In the genomic region with DNA sequence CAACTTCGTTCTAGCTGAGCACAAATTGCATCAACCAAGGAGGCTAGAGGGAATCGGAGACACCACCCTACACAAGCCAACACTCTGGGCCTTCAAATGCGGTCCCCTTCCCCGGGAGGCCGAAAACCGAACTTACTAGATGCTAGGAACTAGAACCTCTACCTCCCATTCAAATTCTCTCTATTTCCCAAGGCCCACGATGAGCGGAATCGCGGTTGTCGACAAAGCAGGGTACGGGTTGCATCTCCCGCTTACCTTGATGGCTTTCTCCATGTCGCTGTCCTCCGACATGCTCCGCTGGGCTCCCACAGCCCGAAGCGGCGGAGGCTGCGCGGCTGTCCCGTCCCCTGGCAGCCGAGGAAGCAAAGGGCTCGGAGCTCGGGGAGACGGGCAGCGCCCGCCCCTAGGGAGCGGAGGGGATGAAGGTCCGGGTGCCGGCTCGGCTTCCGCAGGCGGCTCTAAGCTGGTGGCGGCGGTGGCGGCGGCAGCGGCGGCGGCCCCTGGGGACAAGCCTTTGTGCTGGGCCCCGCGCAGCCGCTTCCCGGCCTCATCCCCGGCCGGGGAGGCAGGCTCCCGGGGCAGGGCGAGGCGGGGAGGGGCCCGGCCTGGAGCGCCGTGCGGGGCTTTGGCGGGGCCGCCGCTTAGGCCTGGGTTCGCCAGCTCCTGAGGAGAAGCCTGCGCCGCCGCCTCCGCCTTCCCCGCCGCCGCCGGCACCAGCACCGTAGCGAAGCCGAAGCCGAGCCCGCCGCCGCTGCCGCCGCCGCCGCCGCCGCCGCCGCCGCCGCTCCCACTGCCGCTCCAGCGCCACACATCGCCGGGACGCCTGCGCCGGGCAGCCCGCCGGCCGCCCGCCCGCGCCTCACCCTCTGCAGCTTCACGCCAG, we compare ENCODE assay signal across 8 mouse cellular contexts. TPM values are rescaled to one million over a fixed set of nuclear protein-coding genes. Genes with fewer than 3 reads are reported as not detected.
DNase-seq lines count a peak whose midpoint lies in the region; ATAC-seq and TF ChIP-seq lines count a peak whose summit lies in the region.

A gene (minus strand): TSS at position 573 of the 883 bp plus-strand sequence.
A gene (minus strand): TSS at position 573 of the 883 bp plus-strand sequence.

- peak; percentile 56 for DNase-seq in kidney, adult 18-20 months
- no peak for DNase-seq in kidney, adult 11 months
- no peak for DNase-seq in ES-E14 (ENCODE audit: low read depth, low spot score)
- no peak for DNase-seq in layer of hippocampus, adult 8-10 months (ENCODE audit: low spot score in 2 of 2)

- H3K4me3 ChIP-seq in ES-E14 (ENCODE audit: insufficient read depth in 1 of 2, low read depth in 1 of 2, low read length in 2 of 2, poor library complexity in 1 of 2, severe bottlenecking in 1 of 2): peak within 1 kb of the TSS; percentile 85 to 88
- H3K4me3 ChIP-seq in embryonic facial prominence, embryonic 15.5 days (replicated peaks): peak within 1 kb of the TSS; percentile 68
- H3K4me3 ChIP-seq in hindbrain, embryonic 12.5 days: peak within 1 kb of the TSS; percentile 100
- peak within 1 kb of the TSS; percentile 97 for H3K4me3 ChIP-seq in liver, embryonic 15.5 days (replicated peaks)
- peak within 1 kb of the TSS; percentile 99 for H3K4me3 ChIP-seq in neural tube, embryonic 14.5 days (ENCODE audit: low read depth, low read length)

- no peaks in the 10 kb centered on the region for H3K9me3 ChIP-seq in ES-E14 (ENCODE audit: control insufficient read depth, insufficient read depth, low read depth, low read length)
- no peaks in the 10 kb centered on the region for H3K9me3 ChIP-seq in embryonic facial prominence, embryonic 15.5 days (replicated peaks)
- no peaks in the 10 kb centered on the region for H3K9me3 ChIP-seq in hindbrain, embryonic 12.5 days (replicated peaks)
- H3K9me3 ChIP-seq in liver, embryonic 15.5 days (replicated peaks): no peaks in the 10 kb centered on the region
- no peaks in the 10 kb centered on the region for H3K9me3 ChIP-seq in neural tube, embryonic 14.5 days (ENCODE audit: control insufficient read depth, low read length)

- H3K27ac ChIP-seq in ES-E14 (ENCODE audit: insufficient read depth, low read depth, low read length, poor library complexity, severe bottlenecking): peak within 1 kb of the TSS; percentile 66
- H3K27ac ChIP-seq in embryonic facial prominence, embryonic 15.5 days (replicated peaks): peak within 1 kb of the TSS; percentile 94
- H3K27ac ChIP-seq in hindbrain, embryonic 12.5 days: peak within 1 kb of the TSS; percentile 97
- H3K27ac ChIP-seq in liver, embryonic 15.5 days (replicated peaks): peak within 1 kb of the TSS; percentile 92
- H3K27ac ChIP-seq in neural tube, embryonic 14.5 days (ENCODE audit: low read depth, low read length): peak within 1 kb of the TSS; percentile 97

- H3K4me2 ChIP-seq in embryonic facial prominence, embryonic 15.5 days (replicated peaks): peak within 1 kb of the TSS; percentile 84
- peak within 1 kb of the TSS; percentile 93 for H3K4me2 ChIP-seq in hindbrain, embryonic 12.5 days (replicated peaks)
- peak within 1 kb of the TSS; percentile 77 for H3K4me2 ChIP-seq in liver, embryonic 15.5 days
- peak within 1 kb of the TSS; percentile 95 for H3K4me2 ChIP-seq in neural tube, embryonic 14.5 days (ENCODE audit: low read depth, low read length)

- WGBS in embryonic facial prominence, embryonic 15.5 days: 1% methylated on average over 52 of the region's 97 CpGs
- under 1% methylated on average over 64 of the region's 97 CpGs for WGBS in hindbrain, embryonic 12.5 days
- WGBS in liver, embryonic 15.5 days (ENCODE audit: insufficient replicate concordance): under 1% methylated on average over 71 of the region's 97 CpGs
- 2% methylated on average over 63 of the region's 97 CpGs for WGBS in neural tube, embryonic 14.5 days

- peak; percentile 66 for ATAC-seq in embryonic facial prominence, embryonic 15.5 days (ENCODE audit: insufficient number of reproducible peaks, low FRiP score, low TSS enrichment, low read depth)
- ATAC-seq in hindbrain, embryonic 12.5 days (ENCODE audit: low FRiP score): peak; percentile 70
- peak; percentile 78 for ATAC-seq in liver, embryonic 15.5 days (ENCODE audit: insufficient read depth)
- ATAC-seq in neural tube, embryonic 14.5 days (ENCODE audit: low read depth): peak; percentile 63

- peak within 1 kb of the TSS; percentile 94 for H3K9ac ChIP-seq in ES-E14 (ENCODE audit: insufficient read depth, low read depth, low read length, poor library complexity, severe bottlenecking)
- H3K9ac ChIP-seq in embryonic facial prominence, embryonic 15.5 days: peak within 1 kb of the TSS; percentile 74
- peak within 1 kb of the TSS; percentile 99 for H3K9ac ChIP-seq in hindbrain, embryonic 12.5 days
- H3K9ac ChIP-seq in liver, embryonic 15.5 days: peak within 1 kb of the TSS; percentile 98
- peak within 1 kb of the TSS; percentile 98 for H3K9ac ChIP-seq in neural tube, embryonic 14.5 days (replicated peaks; ENCODE audit: low read depth, low read length)

- H3K4me1 ChIP-seq in ES-E14 (ENCODE audit: control insufficient read depth in 2 of 2, insufficient read depth in 2 of 2, low read length in 2 of 2, poor library complexity in 1 of 2): peaks cover 4 to 8% of the 10 kb centered on the region in 2 experiments; a peak in 3 of 4 replicates
- H3K4me1 ChIP-seq in embryonic facial prominence, embryonic 15.5 days: peaks cover 18% of the 10 kb centered on the region
- peaks cover 29% of the 10 kb centered on the region for H3K4me1 ChIP-seq in hindbrain, embryonic 12.5 days
- H3K4me1 ChIP-seq in liver, embryonic 15.5 days (replicated peaks): peaks cover 56% of the 10 kb centered on the region
- peaks cover 19% of the 10 kb centered on the region for H3K4me1 ChIP-seq in neural tube, embryonic 14.5 days (ENCODE audit: control insufficient read depth, insufficient read depth, low read length)

- in situ Hi-C loops in ES-E14 (cut with MboI; ENCODE audit: low sequenced_read_pairs in 2 of 2, unreplicated experiment in 2 of 2): no loop called here

- H3K27me3 ChIP-seq in embryonic facial prominence, embryonic 15.5 days: no peaks in the 10 kb centered on the region
- H3K27me3 ChIP-seq in hindbrain, embryonic 12.5 days: no peaks in the 10 kb centered on the region
- H3K27me3 ChIP-seq in liver, embryonic 15.5 days: no peaks in the 10 kb centered on the region
- 0 out of 2 replicates have a peak, but pooled peaks cover 2% of the 10 kb centered on the region for H3K27me3 ChIP-seq in neural tube, embryonic 14.5 days (ENCODE audit: control insufficient read depth, insufficient read depth, low read length)

- H3K36me3 ChIP-seq in ES-E14 (ENCODE audit: control insufficient read depth, insufficient read depth, low read length, poor library complexity, severe bottlenecking): no peaks in the 10 kb centered on the region
- no peaks in the 10 kb centered on the region for H3K36me3 ChIP-seq in embryonic facial prominence, embryonic 15.5 days
- no peaks in the 10 kb centered on the region for H3K36me3 ChIP-seq in hindbrain, embryonic 12.5 days
- peaks cover 4% of the 10 kb centered on the region for H3K36me3 ChIP-seq in liver, embryonic 15.5 days (replicated peaks)
- no peaks in the 10 kb centered on the region for H3K36me3 ChIP-seq in neural tube, embryonic 14.5 days (ENCODE audit: control insufficient read depth, insufficient read depth, low read length)

TF ChIP-seq in ES-E14, 5 proteins besides CTCF, POLR2A, EP300 and RAD21:
- TF ChIP-seq ZNF384 (IDR thresholded peaks at IDR 0.05; ENCODE audit: low read depth, low read length): no peak
- TF ChIP-seq MAFK (IDR thresholded peaks at IDR 0.05; ENCODE audit: insufficient read depth, low read depth, low read length): no peak
- no peak for TF ChIP-seq ZC3H11A (IDR thresholded peaks at IDR 0.05; ENCODE audit: borderline replicate concordance, low read depth, low read length)
- TF ChIP-seq HCFC1 (IDR thresholded peaks at IDR 0.05; ENCODE audit: borderline replicate concordance, insufficient read depth, low read length): no peak
- TF ChIP-seq CHD2 (IDR thresholded peaks at IDR 0.05; ENCODE audit: low read depth, low read length): no peak

RNA-seq across cellular contexts. Expression of the first gene that starts in this region (rescaled TPM):
- total RNA-seq in ES-E14 (2012; rRNA removed): 6.1 and 6.3 TPM in 2 replicates
- polyA plus RNA-seq in embryonic facial prominence, embryonic 15.5 days (2015; fragmentation: Nextera tagmentation; extraction: Ambion mirVana): 1.4 and 1.9 TPM in 2 replicates
- polyA plus RNA-seq in hindbrain, embryonic 12.5 days (2016; fragmentation: Nextera tagmentation; extraction: Ambion mirVana): 3.2 and 3.8 TPM in 2 replicates
- polyA plus RNA-seq in liver, embryonic 15.5 days (2015; fragmentation: Nextera tagmentation; extraction: Ambion mirVana): 0.21 and 0.41 TPM in 2 replicates
- 6.8 and 6.9 TPM in 2 replicates for polyA plus RNA-seq in neural tube, embryonic 14.5 days (2014; fragmentation: Nextera tagmentation; extraction: Ambion mirVana)
- total RNA-seq in layer of hippocampus, adult 8-10 months (2022): 10 to 100 TPM; 14.9 to 27.6 (median 19.2) TPM

RNA-seq across cellular contexts. Expression of the second gene that starts in this region (rescaled TPM):
- not detected in 2 replicates for total RNA-seq in ES-E14 (2012; rRNA removed)
- 0.58 TPM in 1 of 2 replicates, not detected in the other for polyA plus RNA-seq in embryonic facial prominence, embryonic 15.5 days (2015; fragmentation: Nextera tagmentation; extraction: Ambion mirVana)
- polyA plus RNA-seq in hindbrain, embryonic 12.5 days (2016; fragmentation: Nextera tagmentation; extraction: Ambion mirVana): not detected in 2 replicates
- not detected in 2 replicates for polyA plus RNA-seq in liver, embryonic 15.5 days (2015; fragmentation: Nextera tagmentation; extraction: Ambion mirVana)
- not detected in 2 replicates for polyA plus RNA-seq in neural tube, embryonic 14.5 days (2014; fragmentation: Nextera tagmentation; extraction: Ambion mirVana)
- 1 to 10 TPM in 1 of 4 experiments, not detected in 3; 1.5 TPM for total RNA-seq in layer of hippocampus, adult 8-10 months (2022)

Comparison
In these comparisons a context has a peak if more than half of its experiments do, and no peak if none do; other contexts are left out.
1. Peak in ATAC-seq, H3K4me3 ChIP-seq, H3K27ac ChIP-seq, H3K9ac ChIP-seq and H3K4me2 ChIP-seq in liver, embryonic 15.5 days; RNA of the genes that start here not detected or under 1 TPM.